Mouse (Mus musculus): ENCODE measurements around the gene Cacng7.

DNA sequence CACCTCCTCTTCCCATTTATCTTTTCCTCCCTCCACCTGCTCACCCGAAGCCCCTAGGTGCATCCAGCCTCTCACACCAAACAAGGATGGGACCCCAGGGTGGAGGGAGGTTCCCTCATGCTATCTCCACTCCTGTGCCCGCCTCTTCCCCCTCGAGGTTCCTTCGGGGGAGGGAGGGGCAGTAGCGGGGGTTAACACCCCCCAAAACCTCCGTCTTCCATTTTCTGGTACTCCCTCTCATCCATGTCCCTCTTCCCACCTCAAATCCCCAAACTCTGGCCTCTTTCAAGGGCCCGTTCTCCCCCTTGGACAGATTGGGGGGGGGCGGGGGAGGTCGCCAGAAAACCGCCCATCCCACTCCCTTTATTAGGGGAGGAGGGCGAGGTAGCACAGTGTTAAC is 34.8 kb downstream of the Cacng7 start:
- TF ChIP-seq POLR2A (IDR thresholded peaks at IDR 0.05; ENCODE audit: insufficient read depth, low read depth, low read length) = no peak
- TF ChIP-seq EP300 (IDR thresholded peaks at IDR 0.05; ENCODE audit: insufficient read depth, low read depth, low read length) = no peak
- no peak for TF ChIP-seq CTCF (IDR thresholded peaks at IDR 0.05)

All from heart, adult 2 months (tissue).